Mouse (Mus musculus): ENCODE data around the gene Tfb2m. TPM values are rescaled to one million over a fixed set of nuclear protein-coding genes. Genes with fewer than 3 reads are reported as not detected.

The Tfb2m gene
- polyA plus RNA-seq, 1 experiment from 2014 or later = 26.1 TPM

- Histone ChIP-seq H3K36me3 (ENCODE audit: insufficient read depth, low read length) (no peaks in the 10 kb centered on the region), H3K4me2 (replicated peaks; ENCODE audit: low read depth, low read length) (no peak overlapping the region), H3K27ac (ENCODE audit: low read length) (no peak overlapping the region), H3K9ac (replicated peaks; ENCODE audit: low read depth) (no peak overlapping the region), H3K9me3 (ENCODE audit: low read length) (no peaks in the 10 kb centered on the region), H3K4me1 (ENCODE audit: insufficient read depth, low read depth, low read length) (no peaks in the 10 kb centered on the region), H3K4me3 (ENCODE audit: low read depth, low read length) (no peak overlapping the region), H3K27me3 (replicated peaks; ENCODE audit: insufficient read depth, low read length) (no peaks in the 10 kb centered on the region)
- no peak for ATAC-seq
- DNase-seq (ENCODE audit: low spot score) = no peak
- WGBS = 86% methylated on average over 8 of the region's 9 CpGs
- TF ChIP-seq CTCF (IDR thresholded peaks at IDR 0.05) = no peak
- no peak for TF ChIP-seq EP300 (IDR thresholded peaks at IDR 0.05)
These were observed 39.6 kb upstream of the Tfb2m start for GRCm38 (mm10) chr1:179585646-179586045.

- no peaks in the 10 kb centered on the region for H3K36me3 ChIP-seq (ENCODE audit: insufficient read depth, low read length)
- ATAC-seq = no peak
- H3K9ac ChIP-seq (replicated peaks; ENCODE audit: low read depth) = no peak overlapping the region
- WGBS = 87% methylated on average over 4 of the region's 4 CpGs
- H3K27me3 ChIP-seq (replicated peaks; ENCODE audit: insufficient read depth, low read length) = no peaks in the 10 kb centered on the region
- no peak overlapping the region for H3K4me2 ChIP-seq (replicated peaks; ENCODE audit: low read depth, low read length)
- H3K4me1 ChIP-seq (ENCODE audit: insufficient read depth, low read depth, low read length) = no peaks in the 10 kb centered on the region
- H3K27ac ChIP-seq (ENCODE audit: low read length) = no peak overlapping the region
- TF ChIP-seq CTCF (IDR thresholded peaks at IDR 0.05) (no peak), EP300 (IDR thresholded peaks at IDR 0.05) (no peak)
- H3K9me3 ChIP-seq (ENCODE audit: low read length) = no peaks in the 10 kb centered on the region
- DNase-seq (ENCODE audit: low spot score) = no peak
- H3K4me3 ChIP-seq (ENCODE audit: low read depth, low read length) = no peak overlapping the region
These were observed 38.2 kb upstream of the Tfb2m start for GRCm38 (mm10) chr1:179584220-179584619.

GRCm38 (mm10) chr1:179583090-179583489 is 37.0 kb upstream of the Tfb2m start:
- no peak for DNase-seq (ENCODE audit: low spot score)
- Histone ChIP-seq H3K27me3 (replicated peaks; ENCODE audit: insufficient read depth, low read length) (no peaks in the 10 kb centered on the region), H3K4me2 (replicated peaks; ENCODE audit: low read depth, low read length) (no peak overlapping the region), H3K4me1 (ENCODE audit: insufficient read depth, low read depth, low read length) (no peaks in the 10 kb centered on the region), H3K4me3 (ENCODE audit: low read depth, low read length) (no peak overlapping the region), H3K9ac (replicated peaks; ENCODE audit: low read depth) (no peak overlapping the region), H3K9me3 (ENCODE audit: low read length) (no peaks in the 10 kb centered on the region), H3K27ac (ENCODE audit: low read length) (no peak overlapping the region), H3K36me3 (ENCODE audit: insufficient read depth, low read length) (no peaks in the 10 kb centered on the region)
- no peak for ATAC-seq
- TF ChIP-seq CTCF (IDR thresholded peaks at IDR 0.05) (no peak), EP300 (IDR thresholded peaks at IDR 0.05) (no peak)
- WGBS = 91% methylated on average over 3 of the region's 3 CpGs

GRCm38 (mm10) chr1:179582021-179582433 is 36.0 kb upstream of the Tfb2m start:
- peak; percentile 37; the same call in 1 of the 2 replicates for ATAC-seq
- no peak for DNase-seq (ENCODE audit: low spot score)
- H3K4me2 ChIP-seq (replicated peaks; ENCODE audit: low read depth, low read length) = peak overlapping the region; percentile 6; the same call in 1 of the 2 replicates
- no peak overlapping the region for H3K9ac ChIP-seq (replicated peaks; ENCODE audit: low read depth)
- no peaks in the 10 kb centered on the region for H3K36me3 ChIP-seq (ENCODE audit: insufficient read depth, low read length)
- H3K27me3 ChIP-seq (replicated peaks; ENCODE audit: insufficient read depth, low read length) = no peaks in the 10 kb centered on the region
- no peaks in the 10 kb centered on the region for H3K4me1 ChIP-seq (ENCODE audit: insufficient read depth, low read depth, low read length)
- no peaks in the 10 kb centered on the region for H3K9me3 ChIP-seq (ENCODE audit: low read length)
- 47% methylated on average over 6 of the region's 6 CpGs for WGBS
- no peak overlapping the region for H3K27ac ChIP-seq (ENCODE audit: low read length)
- no peak for TF ChIP-seq CTCF (IDR thresholded peaks at IDR 0.05)
- TF ChIP-seq EP300 (IDR thresholded peaks at IDR 0.05) = no peak
- H3K4me3 ChIP-seq (ENCODE audit: low read depth, low read length) = no peak overlapping the region

GRCm38 (mm10) chr1:179581422-179581821 is 35.4 kb upstream of the Tfb2m start:
- Histone ChIP-seq H3K4me2 (replicated peaks; ENCODE audit: low read depth, low read length) (no peak overlapping the region; the same call in 1 of the 2 replicates), H3K36me3 (ENCODE audit: insufficient read depth, low read length) (no peaks in the 10 kb centered on the region), H3K4me3 (ENCODE audit: low read depth, low read length) (no peak overlapping the region), H3K9me3 (ENCODE audit: low read length) (no peaks in the 10 kb centered on the region), H3K4me1 (ENCODE audit: insufficient read depth, low read depth, low read length) (no peaks in the 10 kb centered on the region), H3K27me3 (replicated peaks; ENCODE audit: insufficient read depth, low read length) (no peaks in the 10 kb centered on the region), H3K9ac (replicated peaks; ENCODE audit: low read depth) (no peak overlapping the region), H3K27ac (ENCODE audit: low read length) (no peak overlapping the region)
- ATAC-seq (no peak), DNase-seq (ENCODE audit: low spot score) (no peak)
- 91% methylated on average over 10 of the region's 10 CpGs for WGBS
- TF ChIP-seq EP300 (IDR thresholded peaks at IDR 0.05) (no peak), CTCF (IDR thresholded peaks at IDR 0.05) (no peak)

GRCm38 (mm10) chr1:179580200-179580599 is 34.1 kb upstream of the Tfb2m start:
- no peak overlapping the region for H3K27ac ChIP-seq (ENCODE audit: low read length)
- no peak overlapping the region for H3K4me3 ChIP-seq (ENCODE audit: low read depth, low read length)
- DNase-seq (ENCODE audit: low spot score) (no peak), ATAC-seq (no peak)
- WGBS = 66% methylated on average over 8 of the region's 8 CpGs
- no peak overlapping the region for H3K9ac ChIP-seq (replicated peaks; ENCODE audit: low read depth)
- H3K4me1 ChIP-seq (ENCODE audit: insufficient read depth, low read depth, low read length) = no peaks in the 10 kb centered on the region
- no peak overlapping the region for H3K4me2 ChIP-seq (replicated peaks; ENCODE audit: low read depth, low read length)
- TF ChIP-seq EP300 (IDR thresholded peaks at IDR 0.05) = no peak
- TF ChIP-seq CTCF (IDR thresholded peaks at IDR 0.05) = no peak
- no peaks in the 10 kb centered on the region for H3K36me3 ChIP-seq (ENCODE audit: insufficient read depth, low read length)
- no peaks in the 10 kb centered on the region for H3K27me3 ChIP-seq (replicated peaks; ENCODE audit: insufficient read depth, low read length)
- H3K9me3 ChIP-seq (ENCODE audit: low read length) = no peaks in the 10 kb centered on the region

GRCm38 (mm10) chr1:179578625-179579024 is 32.6 kb upstream of the Tfb2m start:
- Histone ChIP-seq H3K27ac (ENCODE audit: low read length) (no peak overlapping the region), H3K4me2 (replicated peaks; ENCODE audit: low read depth, low read length) (no peak overlapping the region), H3K27me3 (replicated peaks; ENCODE audit: insufficient read depth, low read length) (no peaks in the 10 kb centered on the region), H3K36me3 (ENCODE audit: insufficient read depth, low read length) (no peaks in the 10 kb centered on the region), H3K4me1 (ENCODE audit: insufficient read depth, low read depth, low read length) (no peaks in the 10 kb centered on the region), H3K9ac (replicated peaks; ENCODE audit: low read depth) (no peak overlapping the region), H3K4me3 (ENCODE audit: low read depth, low read length) (no peak overlapping the region), H3K9me3 (ENCODE audit: low read length) (no peaks in the 10 kb centered on the region)
- WGBS = 55% methylated on average over 6 of the region's 6 CpGs
- ATAC-seq (no peak), DNase-seq (ENCODE audit: low spot score) (no peak)
- TF ChIP-seq EP300 (IDR thresholded peaks at IDR 0.05) (no peak), CTCF (IDR thresholded peaks at IDR 0.05) (no peak)

Data from lung, postnatal 0 days (tissue).